Mouse (Mus musculus): ENCODE measurements around the gene Nr1h3. TPM values are rescaled to one million over a fixed set of nuclear protein-coding genes. Genes with fewer than 3 reads are reported as not detected.

The Nr1h3 gene
- polyA plus RNA-seq, 1 experiment: 38.8 TPM

DNA sequence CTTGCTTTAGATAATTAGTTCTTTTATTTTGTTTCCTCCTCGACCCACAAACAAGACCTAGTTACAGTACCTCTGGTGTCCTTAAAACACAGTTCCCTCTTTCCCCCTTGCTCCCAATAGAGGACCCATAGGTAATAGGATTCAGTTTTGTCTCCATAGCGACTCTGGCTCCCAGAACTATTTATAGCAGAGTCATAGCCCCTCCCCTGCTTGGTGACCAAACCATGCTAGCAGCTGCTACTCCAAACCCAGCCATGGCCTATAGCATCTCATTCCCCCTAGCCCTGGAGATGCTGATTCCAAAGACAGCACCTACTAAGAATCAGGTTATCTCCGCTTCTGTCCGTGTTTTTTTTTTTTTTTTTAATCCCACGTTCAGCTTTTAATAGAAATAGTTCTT is 21.9 kb downstream of the Nr1h3 start:
- no peak overlapping the region for H3K4me3 ChIP-seq (ENCODE audit: control insufficient read depth, insufficient read depth, low read length)
- DNase-seq: no peak
- no peak for TF ChIP-seq POLR2A (IDR thresholded peaks at IDR 0.05; ENCODE audit: control insufficient read depth, extremely low read depth, insufficient read depth, low read length, poor library complexity)
- TF ChIP-seq CTCF (IDR thresholded peaks at IDR 0.05; ENCODE audit: borderline replicate concordance, control insufficient read depth, extremely low read depth, insufficient read depth, low read length, poor library complexity): no peak
- 85% methylated on average over 5 of the region's 5 CpGs for WGBS
- peaks cover 15% of the 10 kb centered on the region for H3K4me1 ChIP-seq (replicated peaks; ENCODE audit: control insufficient read depth, insufficient read depth, low read length)
- H3K27me3 ChIP-seq (ENCODE audit: control insufficient read depth, insufficient read depth, low read length): no peaks in the 10 kb centered on the region
- H3K36me3 ChIP-seq (ENCODE audit: control insufficient read depth, insufficient read depth, low read length): peaks cover 21% of the 10 kb centered on the region
- H3K27ac ChIP-seq (ENCODE audit: control insufficient read depth, insufficient read depth, low read length): no peak overlapping the region

DNA sequence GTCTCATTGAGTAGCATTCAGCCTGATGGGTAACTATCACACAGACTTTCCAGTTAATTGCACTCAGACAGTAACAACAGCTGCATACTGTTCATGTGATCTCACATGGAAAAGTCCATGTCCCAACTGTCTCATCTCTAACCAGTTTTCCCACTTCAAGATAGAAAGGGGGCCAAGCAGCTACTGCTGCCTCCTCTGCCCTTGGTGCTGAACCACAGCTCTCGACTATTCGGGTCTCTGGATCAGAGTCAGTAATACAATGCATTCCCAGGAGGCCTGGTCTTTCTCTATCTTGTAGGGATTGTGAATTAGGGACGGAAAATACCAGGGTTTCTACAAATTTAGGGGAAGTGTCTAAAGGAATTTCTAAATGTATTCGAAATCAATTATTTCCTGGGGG is 22.8 kb downstream of the Nr1h3 start:
- Histone ChIP-seq H3K27me3 (ENCODE audit: control insufficient read depth, insufficient read depth, low read length) (no peaks in the 10 kb centered on the region), H3K4me3 (ENCODE audit: control insufficient read depth, insufficient read depth, low read length) (no peak overlapping the region), H3K27ac (ENCODE audit: control insufficient read depth, insufficient read depth, low read length) (no peak overlapping the region), H3K36me3 (ENCODE audit: control insufficient read depth, insufficient read depth, low read length) (peaks cover 28% of the 10 kb centered on the region), H3K4me1 (replicated peaks; ENCODE audit: control insufficient read depth, insufficient read depth, low read length) (peaks cover 15% of the 10 kb centered on the region)
- no peak for DNase-seq
- WGBS: 96% methylated on average over 4 of the region's 4 CpGs
- TF ChIP-seq CTCF (IDR thresholded peaks at IDR 0.05; ENCODE audit: borderline replicate concordance, control insufficient read depth, extremely low read depth, insufficient read depth, low read length, poor library complexity) (no peak), POLR2A (IDR thresholded peaks at IDR 0.05; ENCODE audit: control insufficient read depth, extremely low read depth, insufficient read depth, low read length, poor library complexity) (no peak)

DNA sequence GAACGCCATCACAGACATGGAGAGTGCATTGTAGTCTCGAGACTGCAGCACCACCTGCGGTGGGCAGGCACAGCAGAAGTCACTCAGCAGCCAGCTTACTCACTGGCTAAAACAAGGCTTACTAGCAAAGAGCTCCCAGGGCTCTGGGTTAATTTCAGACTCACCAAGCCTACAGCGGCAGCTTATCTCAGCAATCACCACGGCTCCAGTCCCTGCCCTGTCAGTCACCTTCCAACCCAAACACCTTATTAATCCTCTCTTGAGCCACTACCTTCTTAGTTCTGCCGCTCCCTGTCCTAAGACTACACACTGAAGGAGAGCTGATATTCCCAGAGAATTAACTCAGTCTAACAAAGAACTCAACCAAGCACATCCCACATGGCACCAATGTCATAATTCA is 26.4 kb downstream of the Nr1h3 start:
- no peak overlapping the region for H3K4me3 ChIP-seq (ENCODE audit: control insufficient read depth, insufficient read depth, low read length)
- no peak overlapping the region for H3K27ac ChIP-seq (ENCODE audit: control insufficient read depth, insufficient read depth, low read length)
- H3K36me3 ChIP-seq (ENCODE audit: control insufficient read depth, insufficient read depth, low read length): peaks cover 64% of the 10 kb centered on the region
- H3K4me1 ChIP-seq (replicated peaks; ENCODE audit: control insufficient read depth, insufficient read depth, low read length): no peaks in the 10 kb centered on the region
- no peak for DNase-seq
- 96% methylated on average over 6 of the region's 6 CpGs for WGBS
- TF ChIP-seq POLR2A (IDR thresholded peaks at IDR 0.05; ENCODE audit: control insufficient read depth, extremely low read depth, insufficient read depth, low read length, poor library complexity) (no peak), CTCF (IDR thresholded peaks at IDR 0.05; ENCODE audit: borderline replicate concordance, control insufficient read depth, extremely low read depth, insufficient read depth, low read length, poor library complexity) (no peak)
- no peaks in the 10 kb centered on the region for H3K27me3 ChIP-seq (ENCODE audit: control insufficient read depth, insufficient read depth, low read length)

DNA sequence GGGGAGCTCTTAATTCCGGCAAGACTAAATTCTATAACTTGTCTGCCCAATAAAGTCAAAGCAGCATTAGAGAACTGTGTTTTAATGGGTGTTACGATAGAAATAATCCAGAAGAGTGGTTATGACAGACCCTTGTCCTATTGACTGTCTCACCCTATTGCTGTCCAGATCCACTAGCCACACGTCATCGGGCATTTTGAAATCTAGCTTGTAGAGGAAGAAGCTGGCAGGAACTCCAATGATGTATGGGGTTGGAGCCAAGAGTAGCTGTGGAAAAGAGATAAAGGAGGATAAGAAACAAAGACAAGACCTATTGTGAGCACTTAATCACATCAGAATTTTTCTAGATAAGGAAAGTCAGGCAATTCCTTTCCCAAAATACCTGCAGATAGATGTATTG is 27.1 kb downstream of the Nr1h3 start:
- 96% methylated on average over 4 of the region's 4 CpGs for WGBS
- no peaks in the 10 kb centered on the region for H3K4me1 ChIP-seq (replicated peaks; ENCODE audit: control insufficient read depth, insufficient read depth, low read length)
- H3K27ac ChIP-seq (ENCODE audit: control insufficient read depth, insufficient read depth, low read length): no peak overlapping the region
- H3K4me3 ChIP-seq (ENCODE audit: control insufficient read depth, insufficient read depth, low read length): no peak overlapping the region
- no peak for TF ChIP-seq CTCF (IDR thresholded peaks at IDR 0.05; ENCODE audit: borderline replicate concordance, control insufficient read depth, extremely low read depth, insufficient read depth, low read length, poor library complexity)
- no peak for TF ChIP-seq POLR2A (IDR thresholded peaks at IDR 0.05; ENCODE audit: control insufficient read depth, extremely low read depth, insufficient read depth, low read length, poor library complexity)
- H3K27me3 ChIP-seq (ENCODE audit: control insufficient read depth, insufficient read depth, low read length): no peaks in the 10 kb centered on the region
- no peak for DNase-seq
- peaks cover 69% of the 10 kb centered on the region for H3K36me3 ChIP-seq (ENCODE audit: control insufficient read depth, insufficient read depth, low read length)

DNA sequence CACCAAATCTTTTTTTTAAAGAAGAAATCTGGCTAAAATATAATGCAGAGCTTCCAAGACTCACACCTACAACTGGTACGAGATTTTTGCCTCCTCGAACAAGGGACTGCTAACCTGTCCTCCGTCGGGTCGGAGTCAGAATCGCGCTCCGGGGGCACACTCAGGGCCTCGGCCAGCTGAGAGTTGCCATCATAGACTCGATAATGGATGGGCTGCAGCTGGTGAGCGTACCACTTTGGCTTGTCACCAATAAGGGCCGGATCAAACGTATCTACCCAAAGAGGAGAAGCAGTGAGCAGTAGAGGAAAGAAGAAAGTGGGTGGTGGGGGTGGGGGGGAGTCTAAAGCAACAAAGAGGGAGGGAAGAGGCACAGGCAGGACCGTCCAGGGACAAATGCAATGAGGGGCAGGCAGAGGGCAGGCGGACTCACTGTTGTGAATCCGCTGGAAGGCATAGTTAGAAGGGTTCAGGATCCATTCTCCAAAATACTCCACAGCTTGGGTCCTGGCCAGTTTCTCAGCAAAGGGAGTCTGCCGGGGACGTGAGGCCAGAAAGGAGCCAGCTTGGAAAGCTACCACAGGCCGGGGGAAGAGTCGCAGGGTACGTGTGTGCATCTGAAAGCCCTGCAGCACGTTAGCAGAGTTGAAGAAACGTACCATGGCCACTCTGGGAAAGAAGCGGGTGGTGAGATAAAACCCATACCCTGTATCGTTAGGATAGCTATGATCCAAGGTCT is 32.9 kb downstream of the Nr1h3 start:
- H3K27me3 ChIP-seq (ENCODE audit: control insufficient read depth, insufficient read depth, low read length): no peaks in the 10 kb centered on the region
- no peaks in the 10 kb centered on the region for H3K4me1 ChIP-seq (replicated peaks; ENCODE audit: control insufficient read depth, insufficient read depth, low read length)
- no peak for DNase-seq
- TF ChIP-seq POLR2A (IDR thresholded peaks at IDR 0.05; ENCODE audit: control insufficient read depth, extremely low read depth, insufficient read depth, low read length, poor library complexity): no peak
- no peak for TF ChIP-seq CTCF (IDR thresholded peaks at IDR 0.05; ENCODE audit: borderline replicate concordance, control insufficient read depth, extremely low read depth, insufficient read depth, low read length, poor library complexity)
- H3K4me3 ChIP-seq (ENCODE audit: control insufficient read depth, insufficient read depth, low read length): no peak overlapping the region
- WGBS: 97% methylated on average over 25 of the region's 25 CpGs
- no peak overlapping the region for H3K27ac ChIP-seq (ENCODE audit: control insufficient read depth, insufficient read depth, low read length)
- H3K36me3 ChIP-seq (ENCODE audit: control insufficient read depth, insufficient read depth, low read length): peaks cover 94% of the 10 kb centered on the region

DNA sequence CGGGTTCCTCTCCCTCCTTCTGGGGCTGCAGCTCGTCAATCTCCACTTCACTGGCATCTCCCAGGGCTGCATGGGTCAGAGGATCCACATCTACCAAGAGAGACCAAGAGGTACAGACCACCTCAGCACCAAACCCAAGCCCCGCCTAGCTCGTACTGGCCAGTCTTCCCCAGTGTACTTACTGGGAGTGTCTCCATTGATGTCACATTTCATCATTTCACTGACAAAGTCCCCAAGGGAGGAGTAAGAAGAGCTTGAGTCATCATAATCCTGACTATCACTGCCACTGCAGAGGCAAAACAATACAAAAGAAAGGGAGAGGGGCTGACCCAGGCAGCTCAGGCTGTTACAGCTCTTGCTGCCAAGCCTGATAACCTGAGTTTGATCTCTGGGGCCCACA is 35.0 kb downstream of the Nr1h3 start:
- no peak overlapping the region for H3K27ac ChIP-seq (ENCODE audit: control insufficient read depth, insufficient read depth, low read length)
- no peak overlapping the region for H3K4me3 ChIP-seq (ENCODE audit: control insufficient read depth, insufficient read depth, low read length)
- DNase-seq: no peak
- WGBS: 96% methylated on average over 4 of the region's 4 CpGs
- H3K4me1 ChIP-seq (replicated peaks; ENCODE audit: control insufficient read depth, insufficient read depth, low read length): no peaks in the 10 kb centered on the region
- H3K36me3 ChIP-seq (ENCODE audit: control insufficient read depth, insufficient read depth, low read length): peaks cover 93% of the 10 kb centered on the region
- H3K27me3 ChIP-seq (ENCODE audit: control insufficient read depth, insufficient read depth, low read length): no peaks in the 10 kb centered on the region
- no peak for TF ChIP-seq POLR2A (IDR thresholded peaks at IDR 0.05; ENCODE audit: control insufficient read depth, extremely low read depth, insufficient read depth, low read length, poor library complexity)
- TF ChIP-seq CTCF (IDR thresholded peaks at IDR 0.05; ENCODE audit: borderline replicate concordance, control insufficient read depth, extremely low read depth, insufficient read depth, low read length, poor library complexity): no peak

DNA sequence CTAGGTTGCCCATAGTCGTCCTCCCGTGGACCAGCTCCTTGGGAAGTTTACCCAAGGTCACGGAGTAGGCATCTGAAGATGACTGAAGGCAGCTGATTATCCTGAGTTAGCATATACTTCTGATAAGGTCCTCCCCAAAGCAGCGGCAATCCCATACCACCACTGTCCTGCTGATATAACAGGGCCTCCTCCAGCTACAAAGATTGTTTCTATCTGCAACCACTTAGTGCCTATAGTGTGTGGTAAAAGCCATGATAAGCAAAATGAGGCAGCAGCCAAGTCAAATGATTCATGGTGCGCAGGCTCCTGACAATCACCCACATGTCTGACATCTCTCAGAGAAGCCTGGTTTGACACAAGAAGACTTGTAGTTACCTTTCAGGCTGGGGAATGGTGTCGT is 37.6 kb downstream of the Nr1h3 start:
- DNase-seq: no peak
- H3K27me3 ChIP-seq (ENCODE audit: control insufficient read depth, insufficient read depth, low read length): no peaks in the 10 kb centered on the region
- H3K36me3 ChIP-seq (ENCODE audit: control insufficient read depth, insufficient read depth, low read length): peaks cover 95% of the 10 kb centered on the region
- 98% methylated on average over 6 of the region's 6 CpGs for WGBS
- H3K4me1 ChIP-seq (replicated peaks; ENCODE audit: control insufficient read depth, insufficient read depth, low read length): no peaks in the 10 kb centered on the region
- no peak overlapping the region for H3K4me3 ChIP-seq (ENCODE audit: control insufficient read depth, insufficient read depth, low read length)
- H3K27ac ChIP-seq (ENCODE audit: control insufficient read depth, insufficient read depth, low read length): no peak overlapping the region
- TF ChIP-seq POLR2A (IDR thresholded peaks at IDR 0.05; ENCODE audit: control insufficient read depth, extremely low read depth, insufficient read depth, low read length, poor library complexity) (no peak), CTCF (IDR thresholded peaks at IDR 0.05; ENCODE audit: borderline replicate concordance, control insufficient read depth, extremely low read depth, insufficient read depth, low read length, poor library complexity) (no peak)
